Mouse (Mus musculus) liver, embryonic 18 days (tissue): ENCODE results near the gene Olfr1099. TPM values are rescaled to one million over a fixed set of nuclear protein-coding genes. Genes with fewer than 3 reads are reported as not detected.

ENCODE experiments used
- polyA plus RNA-seq: library from polyadenylated mRNA; depleted of rRNA; stranded (reverse); fragments of >200 nt; gene quantifications from 2 replicates; pipeline ENCODE4 v1.2.3, GENCODE M21; 2012; rRNA removed

The Olfr1099 gene
- polyA plus RNA-seq = not detected in 2 replicates

DNA sequence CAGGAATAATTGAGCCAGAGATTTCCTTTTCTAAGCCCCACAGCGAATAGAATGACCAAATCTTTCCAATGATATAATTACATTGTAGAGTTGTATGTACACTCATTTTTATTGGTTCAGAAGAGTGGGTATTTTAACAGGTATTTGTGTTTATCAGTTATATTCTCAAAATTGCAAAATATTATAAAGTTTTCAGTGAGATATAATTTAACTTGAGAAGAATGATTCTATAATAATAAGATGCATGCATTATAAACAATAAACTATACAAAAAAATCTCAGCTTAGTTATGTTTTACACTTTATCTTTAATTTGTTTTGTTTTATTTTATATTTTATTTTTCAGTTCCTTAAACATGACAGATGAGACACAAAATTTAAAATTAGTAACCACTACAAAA is at the start of gene Olfr1099:
Olfr1099 (minus strand) TSS at position 101 of the 400 bp plus-strand sequence.

DNA sequence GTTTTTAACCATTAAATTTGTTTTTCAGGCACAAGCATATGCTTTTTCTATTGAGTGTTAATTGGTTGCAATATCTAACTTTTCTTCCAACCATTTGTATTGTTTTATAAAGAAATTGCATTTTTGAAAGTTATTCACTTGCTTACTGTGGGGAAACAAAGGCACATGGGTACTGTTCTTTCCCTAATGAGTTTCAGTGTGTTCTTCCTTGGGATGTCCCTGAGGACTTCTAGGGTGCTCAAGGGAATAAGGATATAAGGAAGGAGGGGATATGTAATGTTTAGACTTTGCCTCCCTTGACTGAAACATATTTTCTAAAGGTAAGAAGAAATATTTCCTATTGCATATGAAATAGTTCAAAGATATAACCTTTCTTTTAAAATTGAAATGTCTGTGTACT is 37.6 kb upstream of the Olfr1099 start, which contains the start of gene Olfr1102:
Olfr1102 (plus strand) TSS at position 301 of the 400 bp plus-strand sequence.

DNA sequence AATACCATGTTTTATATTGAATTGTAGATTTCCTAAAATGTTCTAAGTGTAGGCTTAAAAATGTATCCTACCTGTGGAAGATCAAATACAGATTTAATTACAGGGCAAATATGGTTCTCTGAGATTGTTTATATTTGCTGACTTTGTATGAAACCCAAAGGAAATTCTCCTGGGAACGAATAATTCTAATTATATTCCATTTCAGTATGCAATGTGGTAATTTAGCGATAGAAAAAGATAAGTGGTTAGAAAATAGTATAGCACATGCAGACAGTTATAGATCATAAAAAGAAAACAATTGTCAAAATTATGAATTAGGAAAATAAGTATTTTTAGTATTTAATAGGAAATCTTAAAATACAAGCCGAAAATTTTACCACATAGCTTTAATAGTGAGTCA is 30.6 kb upstream of the Olfr1099 start, which contains the start of gene Olfr1101:
Olfr1101 (minus strand) TSS at position 101 of the 400 bp plus-strand sequence.

DNA sequence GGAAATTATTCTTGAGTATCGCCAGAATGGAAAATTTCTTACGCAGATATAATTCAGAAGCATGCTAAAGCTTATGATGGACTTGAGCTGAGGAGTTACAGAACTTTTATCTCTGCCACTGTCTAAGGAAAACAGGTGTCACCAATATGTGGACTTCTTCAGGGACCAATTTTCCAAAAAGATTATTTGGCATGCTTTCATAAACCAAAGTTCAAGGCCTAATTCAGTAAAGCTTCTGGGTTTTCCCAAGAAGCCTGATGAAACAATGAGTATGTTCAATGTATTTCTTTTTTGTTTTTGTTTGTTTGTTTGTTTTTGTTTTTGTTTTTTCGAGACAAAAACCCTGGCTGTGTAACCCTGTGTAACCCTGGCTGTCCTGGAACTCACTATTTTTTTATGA is 19.4 kb upstream of the Olfr1099 start, which contains the start of gene Olfr1100:
Olfr1100 (minus strand) TSS at position 101 of the 400 bp plus-strand sequence.

DNA sequence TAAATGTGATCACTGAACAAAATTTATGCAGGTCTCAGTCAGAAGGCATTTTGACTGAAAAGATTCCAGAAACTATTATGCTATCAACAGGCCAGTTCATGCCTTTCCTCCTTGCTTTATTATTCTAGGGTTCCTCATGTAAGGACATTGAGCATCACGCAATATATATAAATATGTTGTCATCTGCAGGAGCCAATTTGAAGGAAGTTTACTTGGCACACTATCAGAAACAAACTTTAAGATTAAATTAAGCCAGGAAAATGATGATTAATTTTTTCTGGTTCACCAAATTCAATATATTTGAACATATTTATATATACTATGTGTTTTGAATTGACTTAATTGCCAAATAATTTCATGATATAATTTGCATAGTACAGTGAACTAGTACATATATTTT is 36.0 kb downstream of the Olfr1099 start, which contains the start of gene Olfr1098:
Olfr1098 (minus strand) TSS at position 101 of the 400 bp plus-strand sequence.

Other genes starting within 250 kb of the Olfr1099 start
- gene Olfr1089, start 227.0 kb downstream of the Olfr1099 start, polyA plus RNA-seq = not detected in 2 replicates
- not detected in 2 replicates for gene Olfr1090, start 201.7 kb downstream of the Olfr1099 start, polyA plus RNA-seq
- not detected in 2 replicates for gene Olfr1093, start 178.2 kb downstream of the Olfr1099 start, polyA plus RNA-seq
- gene Olfr141, start 150.7 kb downstream of the Olfr1099 start, polyA plus RNA-seq = not detected in 2 replicates
- not detected in 2 replicates for gene Olfr1094, start 136.0 kb downstream of the Olfr1099 start, polyA plus RNA-seq
- not detected in 2 replicates for gene Olfr1095, start 109.0 kb downstream of the Olfr1099 start, polyA plus RNA-seq
- not detected in 2 replicates for gene Gm13723, start 85.9 kb downstream of the Olfr1099 start, polyA plus RNA-seq
- gene Olfr1097, start 68.5 kb downstream of the Olfr1099 start, polyA plus RNA-seq = not detected in 2 replicates
- gene Olfr1098, start 36.1 kb downstream of the Olfr1099 start, polyA plus RNA-seq = not detected in 2 replicates
- not detected in 2 replicates for gene Olfr1100, start 19.3 kb upstream of the Olfr1099 start, polyA plus RNA-seq
- gene Olfr1101, start 30.5 kb upstream of the Olfr1099 start, polyA plus RNA-seq = not detected in 2 replicates
- not detected in 2 replicates for gene Olfr1102, start 37.7 kb upstream of the Olfr1099 start, polyA plus RNA-seq
- not detected in 2 replicates for gene Olfr1104, start 66.4 kb upstream of the Olfr1099 start, polyA plus RNA-seq
- not detected in 2 replicates for gene Olfr1105, start 75.8 kb upstream of the Olfr1099 start, polyA plus RNA-seq
- gene Olfr1106, start 91.6 kb upstream of the Olfr1099 start, polyA plus RNA-seq = not detected in 2 replicates
- not detected in 2 replicates for gene Olfr1107, start 115.1 kb upstream of the Olfr1099 start, polyA plus RNA-seq
- gene Olfr1109, start 135.3 kb upstream of the Olfr1099 start, polyA plus RNA-seq = not detected in 2 replicates
- gene Olfr259, start 153.9 kb upstream of the Olfr1099 start, polyA plus RNA-seq = not detected in 2 replicates
- gene Olfr1110, start 179.6 kb upstream of the Olfr1099 start, polyA plus RNA-seq = not detected in 2 replicates
- gene Olfr1111, start 191.9 kb upstream of the Olfr1099 start, polyA plus RNA-seq = not detected in 2 replicates
- gene Olfr1112, start 227.1 kb upstream of the Olfr1099 start, polyA plus RNA-seq = not detected in 2 replicates
- not detected in 2 replicates for gene Olfr1113, start 248.3 kb upstream of the Olfr1099 start, polyA plus RNA-seq